Mouse (Mus musculus) 416B (cell line): ENCODE results near the gene Arhgef25.
"Not testable (repeated sequence)": the region's sequence is repeated elsewhere in the genome, so short reads cannot be mapped to it uniquely, and the experiment has no call there.

ENCODE experiments used
- DNase-seq: peaks from one replicate; pipeline ENCODE4 v3.0.0; 2011; ENCODE audit warnings: low read depth

Arhgef25 gene

GRCm38 (mm10) chr10:127204589-127204988 is 14.7 kb upstream of the Arhgef25 start:
- no peak for DNase-seq

GRCm38 (mm10) chr10:127203106-127203505 is 13.2 kb upstream of the Arhgef25 start:
- DNase-seq: no peak

GRCm38 (mm10) chr10:127200279-127200678 is 10.4 kb upstream of the Arhgef25 start:
- no peak for DNase-seq

DNA sequence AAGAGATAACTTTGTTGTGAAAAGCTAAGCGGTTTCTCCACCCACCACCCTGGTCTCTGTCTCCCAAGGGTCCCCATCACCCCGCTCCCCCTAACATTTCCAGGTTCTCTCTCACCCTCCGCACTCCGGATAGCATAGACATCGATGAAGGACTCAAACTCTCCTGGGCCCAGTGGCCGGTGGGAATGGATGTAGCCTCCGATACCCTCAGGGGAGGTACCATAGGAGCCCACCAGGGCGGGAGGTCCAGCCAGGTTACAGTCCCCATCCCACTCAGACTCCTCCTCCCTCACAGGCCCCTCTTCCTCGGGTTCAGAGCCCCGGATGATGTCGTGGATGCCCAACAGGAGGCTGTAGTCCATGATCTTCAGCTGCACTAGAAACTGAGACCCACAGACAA is 9.6 kb upstream of the Arhgef25 start:
- DNase-seq: no peak

DNA sequence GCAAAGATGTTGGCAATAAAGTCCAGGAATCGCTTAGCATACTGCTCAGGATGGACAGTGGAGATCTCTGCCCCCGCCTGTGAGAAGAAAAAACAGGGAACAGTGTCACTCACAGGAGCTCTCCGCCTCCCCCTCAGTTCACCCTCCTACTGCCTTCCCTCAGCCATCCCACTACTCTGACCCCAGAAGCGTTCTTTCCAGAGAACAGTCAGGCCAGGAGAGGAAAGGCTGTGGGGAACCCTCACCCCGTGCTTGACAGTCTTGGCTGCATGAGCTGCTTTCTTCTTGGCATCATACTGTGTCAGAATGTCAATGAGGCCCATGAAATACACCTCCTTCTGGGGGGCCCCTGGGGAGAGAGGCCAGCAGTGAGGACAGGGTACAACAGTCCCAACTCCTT is 9.2 kb upstream of the Arhgef25 start:
- DNase-seq: no peak

GRCm38 (mm10) chr10:127198492-127198891 is 8.6 kb upstream of the Arhgef25 start:
- DNase-seq: no peak

DNA sequence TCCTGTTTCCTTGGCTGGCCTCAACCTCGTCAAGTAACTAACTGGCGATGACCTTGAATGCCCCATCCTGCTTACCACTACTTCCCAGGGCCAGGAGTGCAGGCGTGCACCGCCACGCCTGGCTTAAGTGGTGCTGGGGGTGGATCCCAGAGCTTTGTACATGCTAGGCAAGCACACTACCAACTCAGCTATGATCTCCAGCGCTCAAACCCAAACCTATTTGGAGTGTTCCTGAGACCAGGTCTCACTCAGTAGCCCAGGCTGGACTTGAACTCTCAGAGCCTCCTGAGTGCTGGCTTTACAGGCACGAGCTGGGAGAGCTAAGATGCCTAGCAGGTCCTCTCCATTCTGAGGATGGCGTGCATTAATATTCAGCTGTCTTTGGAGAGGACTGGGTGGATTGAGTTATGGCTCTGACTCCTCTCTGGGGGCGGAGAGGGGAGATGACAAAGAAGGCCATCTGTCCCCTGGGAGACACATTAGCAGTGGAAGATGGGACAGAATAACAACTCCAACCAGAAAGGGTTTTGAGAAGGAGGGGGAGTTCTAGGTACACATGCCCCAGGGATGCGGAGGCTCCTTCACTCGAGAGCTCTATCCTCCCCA is 7.7 kb upstream of the Arhgef25 start:
- no peak for DNase-seq

DNA sequence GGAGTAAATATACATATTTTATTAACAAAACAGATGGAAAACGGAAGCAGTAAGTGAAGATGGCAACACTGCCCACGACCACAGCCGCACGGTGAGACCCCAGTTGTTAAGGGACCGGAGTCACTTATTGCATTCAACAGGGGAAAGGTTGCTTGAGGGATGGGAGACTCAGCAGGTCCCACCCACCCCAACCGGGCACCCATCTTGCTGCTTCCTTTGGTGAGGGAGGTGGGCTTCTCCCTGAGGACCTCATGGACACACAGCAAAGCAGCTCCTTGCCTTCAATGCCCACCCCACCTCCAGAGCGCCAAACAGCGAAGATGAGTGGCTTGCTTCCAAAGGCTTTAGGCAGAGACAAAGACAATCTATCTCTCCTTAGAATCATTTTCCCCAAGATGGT is 7.2 kb upstream of the Arhgef25 start:
- DNase-seq: no peak

DNA sequence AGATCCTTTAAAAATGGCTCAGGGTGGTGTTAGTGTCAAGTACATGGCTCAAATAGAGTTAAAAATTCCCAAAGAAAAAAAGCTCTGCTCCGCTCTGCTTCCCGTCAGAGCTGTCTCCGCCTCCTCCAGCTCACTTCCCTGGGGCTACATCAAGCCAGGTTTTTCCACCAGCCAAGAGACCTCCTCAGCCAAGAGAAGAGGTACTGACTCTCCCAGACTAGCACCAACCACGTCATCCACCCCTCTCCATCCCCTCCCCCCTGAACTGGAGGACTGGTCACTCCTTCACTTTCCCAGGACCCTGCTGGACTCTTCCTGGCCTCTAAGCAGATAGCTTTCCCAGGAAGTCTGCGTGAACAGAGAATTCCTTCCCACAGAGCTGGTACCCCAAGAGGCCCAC is 6.5 kb upstream of the Arhgef25 start:
- no peak for DNase-seq

- DNase-seq: peak; percentile 39
Measured at GRCm38 (mm10) chr10:127195328-127196129, 5.6 kb upstream of the Arhgef25 start, which contains the start of gene Dtx3. Gene Dtx3, minus strand, starts transcription at chr10:127195728.

DNA sequence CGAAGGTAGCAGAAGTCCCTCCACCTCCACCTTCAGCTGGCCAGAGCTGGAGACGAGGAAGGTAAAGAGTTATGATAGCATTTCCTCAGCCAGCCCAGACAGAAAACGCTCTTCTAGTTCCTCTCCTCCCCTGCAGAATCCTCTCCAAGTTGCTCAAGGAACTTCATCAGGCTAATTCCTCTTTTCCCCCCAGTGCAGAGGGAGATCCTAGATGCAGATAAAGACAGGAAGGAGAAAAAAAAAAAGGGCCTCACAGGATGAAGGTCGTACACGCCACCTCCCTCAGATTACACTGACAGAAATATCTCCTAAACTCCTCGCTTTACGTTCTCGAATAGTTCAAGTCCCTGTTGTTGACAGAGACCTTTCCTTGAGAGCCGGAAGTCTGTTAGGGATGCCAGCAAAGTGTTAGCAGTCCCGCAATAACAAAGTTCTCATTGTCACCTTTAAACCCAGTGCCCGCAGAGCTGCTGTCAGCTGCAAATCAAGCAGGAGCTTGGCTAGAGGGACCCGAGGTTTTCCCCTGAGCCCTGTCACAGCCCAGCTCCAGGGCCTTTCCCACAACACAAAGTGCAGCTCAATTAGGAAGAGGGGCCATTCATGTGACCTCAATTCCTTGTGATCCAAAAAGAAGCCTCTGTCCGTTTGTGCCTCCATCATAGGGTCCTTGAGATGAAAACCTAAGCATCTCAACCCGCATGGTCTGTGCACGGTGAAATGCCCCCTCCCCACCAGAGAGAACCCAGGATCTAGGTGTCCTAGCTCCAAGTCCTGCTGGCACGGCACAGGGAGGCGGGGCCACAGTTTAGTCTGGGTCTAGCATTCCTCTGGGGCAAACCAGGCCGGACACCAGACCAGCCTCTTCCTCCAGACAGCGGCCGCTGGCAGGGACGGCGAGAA is 4.8 kb upstream of the Arhgef25 start:
- peak; percentile 64 for DNase-seq

DNA sequence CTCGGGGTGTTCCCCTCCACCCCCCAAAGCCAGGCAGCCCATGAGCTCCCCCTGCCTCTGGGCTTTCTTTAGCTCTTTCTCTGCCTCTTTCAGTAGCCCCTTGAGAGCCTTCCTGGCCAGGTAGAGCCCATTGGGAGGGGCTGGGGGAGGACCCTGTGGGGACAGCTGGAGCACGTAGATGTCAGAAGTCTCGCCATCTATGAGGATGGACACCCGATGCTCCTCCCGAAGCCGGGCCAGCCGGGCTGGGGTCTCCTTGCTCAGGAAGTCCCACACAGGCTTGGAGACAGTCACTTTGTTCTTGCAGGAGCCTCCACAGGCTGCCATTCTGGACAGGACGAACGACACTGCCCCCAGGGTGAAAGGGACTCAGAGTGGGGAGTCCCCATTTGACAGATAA is 3.1 kb upstream of the Arhgef25 start:
- DNase-seq: no peak

- DNase-seq: not testable (repeated sequence)
Measured at GRCm38 (mm10) chr10:127192057-127192328, 2.1 kb upstream of the Arhgef25 start.

DNA sequence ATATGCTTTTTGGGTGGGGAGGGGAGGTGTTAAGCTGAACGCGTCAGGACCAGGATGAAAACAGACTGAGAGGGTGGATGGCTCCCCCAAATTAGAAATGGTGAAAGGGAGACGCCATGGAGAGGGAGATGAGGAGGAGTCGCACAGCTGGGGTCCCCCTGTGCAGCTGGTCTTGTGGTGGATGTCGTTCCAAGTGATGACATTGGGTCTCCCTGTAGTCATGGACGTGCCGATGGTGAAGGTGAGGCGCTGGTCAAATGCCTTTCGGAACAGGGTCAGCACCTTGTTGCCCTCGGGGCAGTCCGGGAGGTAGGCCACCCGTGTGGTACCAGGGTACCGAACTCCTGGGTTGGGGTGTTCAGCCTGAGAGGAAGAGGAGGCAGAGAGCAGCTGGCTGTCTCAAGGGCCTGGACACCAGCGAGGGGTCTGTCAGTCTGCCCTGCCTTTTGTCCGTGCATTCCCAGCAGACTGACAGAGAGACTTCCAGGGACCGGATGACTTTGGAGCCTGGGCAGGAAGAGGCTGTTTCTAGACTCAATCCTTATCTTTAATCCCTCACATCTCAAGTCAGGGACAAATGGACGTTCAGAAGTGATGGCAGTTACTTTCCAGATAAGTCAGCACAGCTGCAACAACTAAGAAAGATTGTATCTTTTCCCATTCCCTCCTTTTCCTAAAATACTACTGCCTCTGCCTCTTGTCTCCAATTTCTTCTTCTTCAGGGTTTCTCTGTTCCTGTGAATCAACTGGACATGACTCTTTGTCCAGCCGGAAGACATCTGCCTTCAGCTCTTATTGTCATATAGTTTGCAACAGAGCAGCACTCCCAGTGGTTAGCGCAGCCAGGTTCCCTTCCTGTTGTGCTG is 1.5 kb upstream of the Arhgef25 start:
- no peak for DNase-seq

DNA sequence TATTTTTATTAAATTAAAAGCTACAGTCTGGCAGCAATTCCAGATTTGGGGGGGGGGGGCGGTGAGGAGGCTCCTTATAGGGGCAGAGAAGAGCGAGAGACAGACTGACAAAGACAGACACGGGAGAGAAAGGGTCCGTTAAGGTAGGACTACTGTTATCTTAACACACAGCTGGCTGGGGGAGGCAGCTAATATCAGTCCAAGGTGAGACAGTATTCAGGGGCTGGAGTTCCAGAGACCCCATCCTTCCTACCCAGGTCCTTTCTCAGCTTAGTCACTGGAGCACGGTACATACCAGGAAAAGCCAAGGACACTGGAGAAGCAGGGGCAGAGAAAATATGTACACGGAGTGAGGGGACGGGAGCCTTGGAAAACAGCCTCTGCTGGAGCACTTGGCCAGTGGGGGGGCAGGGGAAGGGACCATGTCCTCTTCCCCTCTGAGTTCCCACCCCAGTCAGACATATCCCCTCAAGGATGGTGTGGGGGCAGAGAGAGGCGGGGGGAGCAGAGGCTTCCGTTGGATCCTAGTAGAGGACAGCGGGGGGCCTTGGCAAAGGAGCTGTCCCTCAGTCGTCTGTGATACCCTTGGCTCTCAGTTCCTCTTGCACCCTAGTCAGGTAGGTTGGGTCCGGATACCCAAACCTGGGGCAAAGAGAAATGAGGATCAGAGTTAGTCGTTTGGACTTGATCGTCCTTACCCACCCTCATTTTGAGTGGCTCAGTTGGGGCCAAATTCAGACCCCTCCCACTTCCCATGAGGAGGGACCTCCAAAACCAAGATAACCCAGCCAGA is 711 bp upstream of the Arhgef25 start:
- no peak for DNase-seq

GRCm38 (mm10) chr10:127189116-127189650 is 700 bp downstream of the Arhgef25 start:
- DNase-seq: no peak

- no peak for DNase-seq
Measured at GRCm38 (mm10) chr10:127188465-127189115, 1.3 kb downstream of the Arhgef25 start.

DNA sequence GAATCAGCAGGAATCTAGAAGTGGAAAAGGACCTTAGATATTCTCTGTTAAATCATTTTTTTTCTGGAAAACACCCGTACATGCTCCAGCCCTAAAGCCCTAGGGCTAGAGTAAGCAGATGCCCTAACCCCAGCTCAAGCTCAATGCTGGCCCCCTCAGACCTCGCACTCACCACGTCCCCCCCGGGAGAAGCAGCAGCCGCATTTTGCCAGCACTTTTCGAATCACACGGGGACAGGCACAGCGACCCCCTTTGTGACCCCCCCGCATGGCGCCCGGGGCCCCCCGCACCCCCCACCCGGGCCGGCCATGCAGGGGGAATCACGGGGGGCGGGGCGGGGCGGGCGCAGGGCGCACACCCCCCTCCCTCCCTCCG is 1.8 kb downstream of the Arhgef25 start:
- no peak for DNase-seq

- no peak for DNase-seq
Measured at GRCm38 (mm10) chr10:127187371-127188078, 2.4 kb downstream of the Arhgef25 start.

DNA sequence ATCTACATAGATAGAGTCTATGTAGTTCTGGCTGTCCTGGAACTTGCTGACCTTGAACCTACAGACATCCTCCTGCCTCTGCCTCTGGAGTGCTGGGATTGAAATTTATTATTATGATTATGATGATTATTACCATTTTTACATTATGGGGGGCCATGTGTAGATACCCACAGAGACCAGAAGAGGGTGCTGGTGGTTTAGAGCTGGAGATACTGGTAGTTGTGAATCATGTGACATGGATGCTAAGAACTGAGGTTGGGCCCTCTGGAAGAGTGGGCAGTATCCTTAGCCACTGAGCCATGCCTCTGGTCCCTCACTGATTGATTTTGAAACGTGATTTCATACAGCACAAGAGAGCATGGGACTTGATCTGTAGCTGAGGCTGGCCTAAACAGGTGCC is 3.4 kb downstream of the Arhgef25 start:
- no peak for DNase-seq
